Mouse (Mus musculus) liver, embryonic 14.5 days (tissue): ENCODE data around the gene Stmn1. TPM values are rescaled to one million over a fixed set of nuclear protein-coding genes. Genes with fewer than 3 reads are reported as not detected.

ENCODE experiments used
- ATAC-seq: fragments of 200-750 bp; cut with Nextera tagmentation; 2 replicates; pipeline ENCODE4 v1.8.0; 2017; ENCODE audit warnings: moderate number of reproducible peaks, mild to moderate bottlenecking, moderate library complexity; ENCODE audit not compliant: insufficient read depth
- DNase-seq, 3 experiments: peaks; one replicate each; pipeline ENCODE4 v3.0.0-alpha.2; 2012 to 2013; ENCODE audit warnings: low read depth in 3 of 3, low spot score in 3 of 3
- H3K27ac ChIP-seq: fragments of 300-500 bp; sonication (generic); 2 replicates; pipeline ENCODE4 v1.5.1; 2014; ENCODE audit warnings: moderate library complexity, mild to moderate bottlenecking, control low read depth, inconsistent platforms
- H3K27me3 ChIP-seq: fragments of 300-500 bp; sonication (generic); 2 replicates; pipeline ENCODE4 v1.6.1; 2014; ENCODE audit warnings: mild to moderate bottlenecking, low read length, moderate library complexity; ENCODE audit not compliant: control insufficient read depth, insufficient read depth
- H3K36me3 ChIP-seq: fragments of 300-500 bp; sonication (generic); replicated peaks from 2 replicates; pipeline ENCODE4 v1.6.1; 2014; ENCODE audit warnings: low read depth; ENCODE audit not compliant: control insufficient read depth, insufficient read depth
- H3K4me1 ChIP-seq, 2 experiments: fragments of 200-500 bp in 1 of 2; fragments of 300-500 bp in 1 of 2; sonication (generic) in 1 of 2; replicated peaks; 2 replicates each; pipeline ENCODE4 v1.6.1; 2012 to 2014; ENCODE audit warnings: antibody characterized with exemption in 1 of 2, inconsistent platforms in 1 of 2, low read length in 1 of 2; ENCODE audit not compliant: control insufficient read depth in 2 of 2, insufficient read depth in 2 of 2
- H3K4me2 ChIP-seq: fragments of 300-500 bp; sonication (generic); 2 replicates; pipeline ENCODE4 v1.6.1; 2014; ENCODE audit warnings: low read depth, mild to moderate bottlenecking, control low read depth, moderate library complexity
- H3K4me3 ChIP-seq, 2 experiments: fragments of 200-500 bp in 1 of 2; fragments of 300-500 bp in 1 of 2; sonication (generic) in 1 of 2; 2 replicates each; pipeline ENCODE4 v1.5.1; 2012 to 2014; ENCODE audit warnings: low read depth in 2 of 2, low read length in 2 of 2, mild to moderate bottlenecking in 2 of 2, control low read depth in 1 of 2, inconsistent platforms in 1 of 2, moderate library complexity in 1 of 2; ENCODE audit not compliant: insufficient read depth in 1 of 2
- H3K9ac ChIP-seq: fragments of 300-500 bp; sonication (generic); replicated peaks from 2 replicates; pipeline ENCODE4 v1.6.1; 2014; ENCODE audit warnings: mild to moderate bottlenecking, control low read depth, moderate library complexity
- H3K9me3 ChIP-seq: fragments of 300-500 bp; sonication (generic); 2 replicates; pipeline ENCODE4 v1.6.1; 2016; ENCODE audit warnings: low read length, mixed read lengths; ENCODE audit not compliant: control insufficient read depth
- CTCF ChIP-seq: IDR thresholded peaks from 2 replicates; pipeline ENCODE4 v1.5.1; 2016; ENCODE audit warnings: antibody characterized with exemption, low read depth, control low read depth
- EP300 ChIP-seq: IDR thresholded peaks from 2 replicates; pipeline ENCODE4 v1.6.1; 2016; ENCODE audit warnings: antibody characterized with exemption, low read depth
- WGBS: fragments of 180-500 bp; shearing (Covaris S2); extraction: QIAGEN DNeasy Blood & Tissue Kit; methylation state at CpG from one replicate; pipeline ENCODE4 v1.1.7; 2014; ENCODE audit not compliant: insufficient replicate concordance; 5-methylcytosine and 5-hydroxymethylcytosine counted together
- polyA plus RNA-seq, 2 experiments: library from polyadenylated mRNA; depleted of rRNA in 1 of 2; stranded (reverse) in 1 of 2; unstranded in 1 of 2; fragments of >200 nt; fragmentation: Nextera tagmentation in 1 of 2; extraction: Ambion mirVana in 1 of 2; gene quantifications; 2 replicates each; pipeline versions ENCODE4 v1.2.1 to v1.2.3; 2012 to 2014

Stmn1 gene
- polyA plus RNA-seq, 2 experiments, result 104 to 404 TPM

- H3K9me3 ChIP-seq, result no peaks in the 10 kb centered on the region
- H3K27ac ChIP-seq, result no peak overlapping the region
- H3K36me3 ChIP-seq, result no peaks in the 10 kb centered on the region
- ATAC-seq, result no peak
- H3K4me1 ChIP-seq, result peaks cover 0 to 10% of the 10 kb centered on the region in 2 experiments; a peak in 3 of 4 replicates
- DNase-seq, result no peak
- H3K27me3 ChIP-seq, result peaks cover 5% of the 10 kb centered on the region
- no peak overlapping the region for H3K9ac ChIP-seq
- H3K4me3 ChIP-seq, result no peak overlapping the region
- H3K4me2 ChIP-seq, result no peak overlapping the region
- TF ChIP-seq CTCF, result no peak
- TF ChIP-seq EP300, result no peak
- 20% methylated on average over 6 of the region's 6 CpGs for WGBS
Measured at GRCm38 (mm10) chr4:134455310-134455709, 12.8 kb upstream of the Stmn1 start.

GRCm38 (mm10) chr4:134457130-134457825 is 10.8 kb upstream of the Stmn1 start:
- no peak overlapping the region for H3K27ac ChIP-seq
- no peak for ATAC-seq

GRCm38 (mm10) chr4:134458856-134459255 is 9.3 kb upstream of the Stmn1 start:
- no peak overlapping the region for H3K27ac ChIP-seq
- peaks cover 0 to 15% of the 10 kb centered on the region in 2 experiments; a peak in 3 of 4 replicates for H3K4me1 ChIP-seq
- no peaks in the 10 kb centered on the region for H3K36me3 ChIP-seq
- H3K9me3 ChIP-seq, result no peaks in the 10 kb centered on the region
- H3K4me3 ChIP-seq, result no peak overlapping the region
- TF ChIP-seq CTCF, result no peak
- no peak for TF ChIP-seq EP300
- 67% methylated on average over 5 of the region's 5 CpGs for WGBS
- H3K4me2 ChIP-seq, result no peak overlapping the region
- no peak overlapping the region for H3K9ac ChIP-seq
- H3K27me3 ChIP-seq, result peaks cover under 1% of the 10 kb centered on the region; the same call in 1 of the 2 replicates
- DNase-seq (no peak), ATAC-seq (no peak)

More at GRCm38 (mm10) chr4:134457130-134457825, 10.8 kb upstream of the Stmn1 start:
- H3K4me1 ChIP-seq, result peaks cover 0 to 15% of the 10 kb centered on the region in 2 experiments; a peak in 3 of 4 replicates
- H3K9ac ChIP-seq, result no peak overlapping the region
- no peak for TF ChIP-seq EP300
- no peak for TF ChIP-seq CTCF
- no peak overlapping the region for H3K4me3 ChIP-seq
- no peak overlapping the region for H3K4me2 ChIP-seq
- 15% methylated on average over 7 of the region's 7 CpGs for WGBS
- H3K9me3 ChIP-seq, result no peaks in the 10 kb centered on the region
- DNase-seq, result no peak
- H3K36me3 ChIP-seq, result no peaks in the 10 kb centered on the region
- H3K27me3 ChIP-seq, result peaks cover 5% of the 10 kb centered on the region

- Histone ChIP-seq H3K36me3 (no peaks in the 10 kb centered on the region), H3K9ac (no peak overlapping the region), H3K9me3 (no peaks in the 10 kb centered on the region), H3K27me3 (no peaks in the 10 kb centered on the region; the same call in 1 of the 2 replicates), H3K4me3 (no peak overlapping the region), H3K27ac (no peak overlapping the region), H3K4me2 (no peak overlapping the region), H3K4me1 (peaks cover 0 to 16% of the 10 kb centered on the region in 2 experiments; a peak in 3 of 4 replicates)
- WGBS, result 12% methylated on average over 10 of the region's 10 CpGs
- no peak for TF ChIP-seq CTCF
- no peak for TF ChIP-seq EP300
- 0 out of 2 replicates have a peak, but pooled peaks have one; percentile 23 for ATAC-seq
- DNase-seq, result no peak
Measured at GRCm38 (mm10) chr4:134460277-134460676, 7.8 kb upstream of the Stmn1 start.

GRCm38 (mm10) chr4:134461252-134461651 is 6.9 kb upstream of the Stmn1 start:
- no peak overlapping the region for H3K4me2 ChIP-seq
- no peak overlapping the region for H3K9ac ChIP-seq
- H3K27ac ChIP-seq, result no peak overlapping the region
- ATAC-seq (no peak), DNase-seq (no peak)
- no peaks in the 10 kb centered on the region; the same call in 1 of the 2 replicates for H3K27me3 ChIP-seq
- no peaks in the 10 kb centered on the region for H3K9me3 ChIP-seq
- peaks cover 0 to 14% of the 10 kb centered on the region in 2 experiments; a peak in 3 of 4 replicates for H3K4me1 ChIP-seq
- TF ChIP-seq CTCF (no peak), EP300 (no peak)
- WGBS, result 47% methylated on average over 5 of the region's 5 CpGs
- no peaks in the 10 kb centered on the region for H3K36me3 ChIP-seq
- no peak overlapping the region for H3K4me3 ChIP-seq
